In the genomic region with DNA sequence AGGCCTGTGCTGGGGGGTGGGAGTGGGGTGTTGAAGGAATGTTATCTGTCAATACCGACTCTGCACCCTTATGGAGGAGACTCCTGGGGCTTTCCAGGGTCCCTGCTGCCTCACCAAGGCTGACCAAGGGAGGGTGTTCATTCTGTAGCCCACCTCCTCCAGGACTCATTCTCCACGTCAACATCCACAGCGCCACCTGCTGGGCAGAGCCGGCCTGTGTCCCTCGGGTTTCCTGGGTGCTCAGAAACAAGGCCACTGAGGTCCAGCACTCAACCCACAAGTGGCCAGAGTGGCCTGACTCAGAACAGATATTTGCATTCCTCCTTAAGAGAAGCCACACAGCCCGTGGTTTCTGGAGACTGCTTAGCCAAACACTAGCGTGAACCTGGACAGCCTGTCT, we compare ENCODE assay signal across 7 mouse cellular contexts. TPM values are rescaled to one million over a fixed set of nuclear protein-coding genes. Genes with fewer than 3 reads are reported as not detected.
DNase-seq lines count a peak whose midpoint lies in the region; ATAC-seq lines count a peak whose summit lies in the region.

No protein-coding gene starts in this region.

- peak; percentile 60 for DNase-seq in urinary bladder, postnatal 14 days (ENCODE audit: low spot score)
- no peak for DNase-seq in urinary bladder, postnatal 10 days (ENCODE audit: low spot score)
- DNase-seq in adrenal gland, postnatal 25 days, result peak; percentile 75
- peak; percentile 60 for DNase-seq in layer of hippocampus, adult 9-11 months
- DNase-seq in spleen, postnatal 14 days (ENCODE audit: low spot score in 2 of 2), result peak; percentile 22 to 51

- ATAC-seq in erythroblast, adult 5-6 weeks (replicated peaks; ENCODE audit: low FRiP score, poor library complexity, severe bottlenecking), result 0 out of 2 replicates have a peak, but pooled peaks have one; percentile 62
- peak; percentile 26; the same call in 1 of the 2 replicates for ATAC-seq in megakaryocyte progenitor cell, adult 5-6 weeks (replicated peaks; ENCODE audit: poor library complexity)

RNA-seq across cellular contexts. Expression of gene Rpl38, which starts 10.6 kb away (rescaled TPM):
- 1,060 and 1,162 TPM in 2 replicates for total RNA-seq in adrenal gland, postnatal 25 days (2021)
- total RNA-seq in erythroblast, adult 5-6 weeks (2015; ENCODE audit: low replicate concordance), result 178 and 282 TPM in 2 replicates
- 361 and 369 TPM in 2 replicates for total RNA-seq in erythroblast, adult 5-6 weeks (2017; ENCODE audit: low replicate concordance)
- 1,088 and 1,176 TPM in 2 replicates for total RNA-seq in megakaryocyte progenitor cell, adult 5-6 weeks (2015)
- total RNA-seq in megakaryocyte progenitor cell, adult 5-6 weeks (2017), result 3,319 and 5,175 TPM in 2 replicates

RNA-seq across cellular contexts. Expression of gene Ttyh2, which starts 17.5 kb away (rescaled TPM):
- 120 and 145 TPM in 2 replicates for total RNA-seq in adrenal gland, postnatal 25 days (2021)
- total RNA-seq in erythroblast, adult 5-6 weeks (2015; ENCODE audit: low replicate concordance), result 0.58 and 0.63 TPM in 2 replicates
- total RNA-seq in erythroblast, adult 5-6 weeks (2017; ENCODE audit: low replicate concordance), result 0.77 and 1.8 TPM in 2 replicates
- total RNA-seq in megakaryocyte progenitor cell, adult 5-6 weeks (2015), result 3.1 and 4.0 TPM in 2 replicates
- 4.4 and 5.9 TPM in 2 replicates for total RNA-seq in megakaryocyte progenitor cell, adult 5-6 weeks (2017)

Comparison
In these comparisons a context has a peak if more than half of its experiments do, and no peak if none do; other contexts are left out.
1. RNA of gene Ttyh2, which starts 17.5 kb away (total RNA-seq): 120 to 145 TPM in adrenal gland, postnatal 25 days; 3.1 to 5.9 TPM in megakaryocyte progenitor cell, adult 5-6 weeks and 0.58 to 1.8 TPM in erythroblast, adult 5-6 weeks; every median in the first group is over 10 times any median in the second.